Mouse (Mus musculus): ENCODE measurements around the gene Tlr5. TPM values are rescaled to one million over a fixed set of nuclear protein-coding genes. Genes with fewer than 3 reads are reported as not detected.

The Tlr5 gene
- not detected in 4 replicates for total RNA-seq (2023; ENCODE audit: inconsistent age)

GRCm38 (mm10) chr1:182954287-182955046 is at the start of gene Tlr5:
Gene Tlr5 (plus strand): TSS chr1:182954788.

Other genes starting within 250 kb of the Tlr5 start
- gene Ccdc185, start 205.6 kb upstream of the Tlr5 start, total RNA-seq (2023; ENCODE audit: inconsistent age), result not detected in 4 replicates
- gene Susd4, start 190.9 kb upstream of the Tlr5 start, total RNA-seq (2023; ENCODE audit: inconsistent age), result 0.19 TPM in 1 of 4 replicates, not detected in the others

Measured in B cell, adult (primary cell).